Mouse (Mus musculus) left cerebral cortex, postnatal 14 days (tissue): ENCODE measurements around the gene Tjp1. TPM values are rescaled to one million over a fixed set of nuclear protein-coding genes. Genes with fewer than 3 reads are reported as not detected.
A peak's percentile ranks its signal among the peaks of the same experiment; 100 is the strongest.

Source experiments
- DNase-seq, 2 experiments: peaks; one replicate each; pipeline ENCODE4 v3.0.0; 2021 to 2022; ENCODE audit warnings: low spot score in 2 of 2, mixed read lengths in 1 of 2
- intact Hi-C: fragments of 180-260 bp; cut with DNase I; formaldehyde crosslinking; loops from one replicate; pipeline ENCODE4 v1.15.1; 2025
- total RNA-seq, 2 experiments: library from RNA; stranded (reverse); gene quantifications; 2 replicates each; pipeline ENCODE4 v1.2.3; 2021

The Tjp1 gene
- total RNA-seq, 2 experiments from 2014 or later: 132 to 169 TPM

GRCm38 (mm10) chr7:65406427-65406826, 121.2 kb downstream of the Tjp1 start:
- intact Hi-C loops: no loop called here
- no peak for DNase-seq

- intact Hi-C loops: no loop called here
- DNase-seq: no peak
Measured at GRCm38 (mm10) chr7:65402516-65402915, 125.1 kb downstream of the Tjp1 start.

GRCm38 (mm10) chr7:65401622-65402021, 126.0 kb downstream of the Tjp1 start:
- intact Hi-C loops: no loop called here
- no peak for DNase-seq

- intact Hi-C loops: no loop called here
- DNase-seq: no peak
Measured at GRCm38 (mm10) chr7:65395891-65396290, 131.7 kb downstream of the Tjp1 start.

- intact Hi-C loops: no loop called here
- no peak for DNase-seq
Measured at GRCm38 (mm10) chr7:65395166-65395565, 132.4 kb downstream of the Tjp1 start.

- intact Hi-C loops: no loop called here
- DNase-seq: no peak
Measured at GRCm38 (mm10) chr7:65394672-65395071, 132.9 kb downstream of the Tjp1 start.

GRCm38 (mm10) chr7:65393704-65394452, 133.7 kb downstream of the Tjp1 start:
- intact Hi-C loops: no loop called here

GRCm38 (mm10) chr7:65392986-65393385, 134.6 kb downstream of the Tjp1 start:
- DNase-seq: no peak
- intact Hi-C loops: no loop called here

More at GRCm38 (mm10) chr7:65393704-65394452, 133.7 kb downstream of the Tjp1 start:
- no peak for DNase-seq

- intact Hi-C loops: no loop called here
Measured at GRCm38 (mm10) chr7:65389539-65389938, 138.0 kb downstream of the Tjp1 start.

GRCm38 (mm10) chr7:65388243-65389013, 139.2 kb downstream of the Tjp1 start:
- peak; percentile 45 to 74 for DNase-seq
- intact Hi-C loops: no loop called here

More at GRCm38 (mm10) chr7:65389539-65389938, 138.0 kb downstream of the Tjp1 start:
- no peak for DNase-seq

- intact Hi-C loops: no loop called here
- no peak for DNase-seq
Measured at GRCm38 (mm10) chr7:65387560-65388175, 139.9 kb downstream of the Tjp1 start.

- no peak for DNase-seq
- intact Hi-C loops: no loop called here
Measured at GRCm38 (mm10) chr7:65384775-65385174, 142.8 kb downstream of the Tjp1 start.

GRCm38 (mm10) chr7:65382515-65383283, 144.9 kb downstream of the Tjp1 start:
- intact Hi-C loops: no loop called here
- DNase-seq: no peak

GRCm38 (mm10) chr7:65381896-65382295, 145.7 kb downstream of the Tjp1 start:
- DNase-seq: no peak

GRCm38 (mm10) chr7:65380716-65381115, 146.9 kb downstream of the Tjp1 start:
- intact Hi-C loops: no loop called here
- DNase-seq: no peak

More at GRCm38 (mm10) chr7:65381896-65382295, 145.7 kb downstream of the Tjp1 start:
- intact Hi-C loops: no loop called here

- intact Hi-C loops: no loop called here
Measured at GRCm38 (mm10) chr7:65378818-65379565, 148.6 kb downstream of the Tjp1 start.

GRCm38 (mm10) chr7:65377521-65377920, 150.1 kb downstream of the Tjp1 start:
- intact Hi-C loops: no loop called here
- no peak for DNase-seq

More at GRCm38 (mm10) chr7:65378818-65379565, 148.6 kb downstream of the Tjp1 start:
- no peak for DNase-seq

- intact Hi-C loops: no loop called here
- DNase-seq: no peak
Measured at GRCm38 (mm10) chr7:65375621-65376020, 152.0 kb downstream of the Tjp1 start.

GRCm38 (mm10) chr7:65375176-65375575, 152.4 kb downstream of the Tjp1 start:
- no peak for DNase-seq
- intact Hi-C loops: no loop called here
